Mouse (Mus musculus) megakaryocyte, embryonic 14.5 days (primary cell): ENCODE data around the gene Teddm3.

Experiments
- FLI1 ChIP-seq: IDR thresholded peaks from 2 replicates; pipeline ENCODE4 v1.6.1; 2012; ENCODE audit warnings: low read length, inconsistent platforms, mixed read lengths
- GATA1 ChIP-seq: IDR thresholded peaks from 3 replicates; pipeline ENCODE4 v1.6.1; 2012; ENCODE audit warnings: mixed read lengths, low read length, inconsistent platforms, borderline replicate concordance

DNA sequence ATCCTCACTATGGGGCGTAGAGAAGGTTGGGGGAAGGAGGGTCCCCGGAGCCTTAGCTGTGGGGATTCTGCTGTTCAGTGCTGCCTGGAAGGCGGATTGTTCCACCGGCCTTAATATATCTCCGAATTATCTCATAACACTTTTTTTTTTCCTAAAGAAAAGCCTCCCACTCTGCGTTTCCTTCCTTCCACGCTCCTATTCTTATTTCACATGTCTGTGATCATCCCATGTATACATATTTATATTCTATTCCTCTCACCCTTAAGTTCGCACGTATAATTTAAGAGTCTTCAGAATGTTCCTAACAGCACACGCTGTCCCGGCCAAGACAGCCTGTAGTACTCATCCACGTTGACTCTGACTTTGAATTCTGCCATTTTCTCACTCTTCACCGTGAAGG lies 14.9 kb upstream of the Teddm3 start:
- TF ChIP-seq GATA1 (no peak), FLI1 (no peak)
